Mouse (Mus musculus): ENCODE measurements around the gene Nadsyn1. TPM values are rescaled to one million over a fixed set of nuclear protein-coding genes. Genes with fewer than 3 reads are reported as not detected.
A peak's percentile ranks its signal among the peaks of the same experiment; 100 is the strongest.

The Nadsyn1 gene
- 5.4 and 8.5 TPM in 2 replicates for polyA plus RNA-seq (2015; fragmentation: Nextera tagmentation; extraction: Ambion mirVana)

DNA sequence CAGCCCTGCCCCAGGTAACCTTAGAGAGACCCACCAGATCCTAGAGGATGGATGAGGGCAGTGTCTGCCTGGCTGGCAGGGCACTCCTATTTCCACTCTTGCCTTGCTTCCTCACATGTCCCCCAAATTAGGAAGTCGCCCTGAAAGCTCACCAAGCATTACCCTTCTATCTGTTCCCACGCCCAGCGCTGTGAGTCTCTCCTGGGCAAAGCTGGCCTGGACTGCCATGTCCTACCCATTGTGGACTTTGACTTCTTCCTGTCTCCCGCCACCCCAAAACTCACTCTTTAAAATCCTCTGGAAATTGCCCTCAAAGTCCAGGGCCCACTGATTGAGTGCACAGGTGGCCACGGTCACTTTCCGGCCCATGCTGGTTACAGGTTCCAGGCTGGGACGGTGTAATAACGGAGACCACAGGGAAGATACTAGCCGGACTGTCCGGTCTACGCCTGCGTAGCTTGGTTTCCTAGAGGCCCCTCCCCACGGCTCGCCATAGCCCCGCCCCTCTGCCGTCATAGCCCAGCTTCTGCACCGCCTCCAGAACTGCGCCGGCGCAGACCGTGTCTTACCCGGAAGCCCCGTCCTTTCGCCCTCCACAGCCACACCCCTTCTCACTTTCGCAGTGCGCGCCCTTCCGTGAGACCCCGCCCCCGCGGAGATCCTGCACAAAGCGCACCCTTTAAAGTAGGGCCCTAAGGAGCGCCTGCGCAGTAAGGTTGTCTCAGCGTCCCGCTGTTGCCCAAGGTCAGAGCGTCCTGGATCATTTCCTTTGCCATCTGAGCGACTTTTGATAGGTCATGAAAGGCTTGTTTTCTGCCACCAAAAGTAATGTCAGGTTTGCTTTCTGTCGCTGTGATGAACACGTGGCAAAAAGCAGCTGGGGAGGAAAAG, at the start of gene Nadsyn1, which contains the start of gene Dhcr7:
Gene Nadsyn1 (minus strand): TSS at position 475 of the 891 bp plus-strand sequence.
Gene Dhcr7 (plus strand): TSS at position 771 of the 891 bp plus-strand sequence.
- under 1% methylated on average over 40 of the region's 40 CpGs for WGBS
- no peaks in the 10 kb centered on the region for H3K27me3 ChIP-seq
- H3K9me3 ChIP-seq: no peaks in the 10 kb centered on the region

DNA sequence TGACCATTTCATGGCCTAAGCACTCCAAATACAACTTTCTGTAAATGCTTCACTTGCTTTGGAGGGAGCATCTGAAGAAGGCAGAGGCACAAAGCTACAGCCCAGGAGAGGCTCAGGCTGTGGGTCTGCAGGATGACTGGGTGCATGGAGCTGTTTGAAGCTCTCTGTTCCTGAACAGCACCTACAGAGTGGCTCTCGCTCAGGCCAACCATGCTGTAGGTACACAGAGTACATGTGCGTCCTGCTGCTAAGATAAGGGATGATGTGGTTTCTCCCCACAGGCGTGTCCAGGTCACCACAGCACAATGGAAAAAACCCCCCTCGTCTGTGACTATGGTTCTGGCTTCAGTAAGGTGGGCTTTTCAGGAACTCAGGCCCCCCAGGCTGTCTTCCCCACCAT, 46.2 kb upstream of the Nadsyn1 start:
- Histone ChIP-seq H3K4me3 (no peak overlapping the region), H3K4me2 (no peak overlapping the region), H3K27me3 (no peaks in the 10 kb centered on the region), H3K9ac (no peak overlapping the region), H3K9me3 (0 out of 2 replicates have a peak, but pooled peaks cover 2% of the 10 kb centered on the region), H3K4me1 (replicated peaks) (no peaks in the 10 kb centered on the region), H3K27ac (replicated peaks) (no peak overlapping the region), H3K36me3 (no peaks in the 10 kb centered on the region)
- no peak for ATAC-seq (ENCODE audit: low read depth)
- WGBS: 87% methylated on average over 4 of the region's 4 CpGs

More for the DNA sequence above, at the start of gene Nadsyn1, which contains the start of gene Dhcr7:
- H3K9ac ChIP-seq: peak within 1 kb of the TSS; percentile 81
- peaks cover 17% of the 10 kb centered on the region for H3K4me1 ChIP-seq (replicated peaks)
- peak within 1 kb of the TSS; percentile 65 for H3K4me3 ChIP-seq
- peak; percentile 98 for ATAC-seq (ENCODE audit: low read depth)
- H3K36me3 ChIP-seq: peaks cover 9% of the 10 kb centered on the region
- peak within 1 kb of the TSS; percentile 79 for H3K27ac ChIP-seq (replicated peaks)
- peak within 1 kb of the TSS; percentile 82 for H3K4me2 ChIP-seq

GRCm38 (mm10) chr7:143866538-143866937, 43.9 kb upstream of the Nadsyn1 start, which contains the start of gene Gm498:
Gene Gm498, plus strand, starts transcription at chr7:143866838.
- WGBS: 88% methylated on average over 2 of the region's 2 CpGs
- ATAC-seq (ENCODE audit: low read depth): no peak
- no peak within 1 kb of the TSS for H3K4me2 ChIP-seq

GRCm38 (mm10) chr7:143848768-143849482, 26.3 kb upstream of the Nadsyn1 start:
- WGBS: 90% methylated on average over 8 of the region's 8 CpGs

More at GRCm38 (mm10) chr7:143866538-143866937, 43.9 kb upstream of the Nadsyn1 start, which contains the start of gene Gm498:
- no peaks in the 10 kb centered on the region for H3K36me3 ChIP-seq
- H3K27me3 ChIP-seq: no peaks in the 10 kb centered on the region
- no peak within 1 kb of the TSS for H3K4me3 ChIP-seq
- no peaks in the 10 kb centered on the region for H3K9me3 ChIP-seq
- no peak within 1 kb of the TSS for H3K9ac ChIP-seq
- no peaks in the 10 kb centered on the region for H3K4me1 ChIP-seq (replicated peaks)
- no peak within 1 kb of the TSS for H3K27ac ChIP-seq (replicated peaks)

DNA sequence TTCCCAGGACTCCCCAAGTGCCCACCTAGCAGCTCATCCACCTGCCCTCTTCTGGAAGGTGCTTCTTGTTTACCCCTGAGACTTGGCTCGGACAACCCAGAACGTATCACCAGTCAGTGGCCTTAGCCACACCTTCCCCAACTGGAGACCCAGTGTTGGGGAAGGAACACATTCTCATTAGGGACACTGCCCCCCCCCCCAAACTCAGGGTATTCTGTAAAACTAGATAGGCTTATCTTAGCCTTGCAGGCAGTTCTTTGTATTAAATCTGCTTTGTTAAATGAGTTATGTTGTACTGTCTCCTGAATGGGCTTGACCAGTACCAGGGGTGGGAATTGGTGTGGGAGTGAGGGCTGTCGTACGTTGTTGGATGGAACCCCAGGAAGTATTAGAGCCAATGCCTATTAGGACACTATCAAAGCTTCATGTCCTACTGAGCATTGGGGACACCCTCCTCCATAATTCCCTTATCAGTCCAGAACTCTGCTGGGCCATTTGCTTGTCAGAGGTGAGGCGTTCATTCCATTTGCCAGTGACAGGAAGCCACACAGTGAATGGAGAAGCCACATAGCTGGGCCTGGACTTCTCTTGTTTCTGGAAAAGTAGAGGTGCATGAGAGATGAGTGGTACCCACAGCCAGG, 25.6 kb upstream of the Nadsyn1 start:
- Histone ChIP-seq H3K4me3 (no peak overlapping the region), H3K9me3 (no peaks in the 10 kb centered on the region), H3K36me3 (peaks cover 59% of the 10 kb centered on the region), H3K27me3 (no peaks in the 10 kb centered on the region), H3K4me2 (no peak overlapping the region), H3K4me1 (replicated peaks) (no peaks in the 10 kb centered on the region), H3K27ac (replicated peaks) (no peak overlapping the region), H3K9ac (no peak overlapping the region)
- WGBS: 91% methylated on average over 5 of the region's 5 CpGs
- ATAC-seq (ENCODE audit: low read depth): no peak

More at GRCm38 (mm10) chr7:143848768-143849482, 26.3 kb upstream of the Nadsyn1 start:
- Histone ChIP-seq H3K4me3 (no peak overlapping the region), H3K9ac (no peak overlapping the region), H3K27me3 (no peaks in the 10 kb centered on the region), H3K36me3 (peaks cover 53% of the 10 kb centered on the region), H3K27ac (replicated peaks) (no peak overlapping the region), H3K4me1 (replicated peaks) (no peaks in the 10 kb centered on the region), H3K9me3 (no peaks in the 10 kb centered on the region), H3K4me2 (no peak overlapping the region)
- ATAC-seq (ENCODE audit: low read depth): no peak

DNA sequence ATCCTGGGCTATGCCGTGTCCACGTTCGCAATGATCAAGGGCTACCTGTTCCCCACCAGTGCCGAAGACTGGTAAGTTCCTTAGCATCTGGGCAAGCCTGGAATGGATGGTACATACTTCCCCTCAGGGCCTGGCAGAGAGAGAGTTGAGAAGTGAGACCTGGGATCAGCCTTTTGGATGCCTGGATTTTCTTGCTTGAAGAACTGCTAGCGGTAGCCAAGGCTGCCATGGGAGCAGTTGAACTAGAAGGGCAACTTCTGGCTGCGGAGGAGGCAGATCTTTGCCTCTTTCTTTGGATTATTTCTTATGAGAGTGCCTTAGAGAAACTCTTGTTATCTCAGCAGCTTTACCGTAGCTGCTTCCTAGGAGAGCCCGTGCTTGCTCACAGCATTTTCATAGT, 18.7 kb upstream of the Nadsyn1 start:
- Histone ChIP-seq H3K9ac (no peak overlapping the region), H3K9me3 (no peaks in the 10 kb centered on the region), H3K4me3 (no peak overlapping the region), H3K4me1 (replicated peaks) (no peaks in the 10 kb centered on the region), H3K36me3 (peaks cover 99% of the 10 kb centered on the region), H3K4me2 (no peak overlapping the region), H3K27me3 (no peaks in the 10 kb centered on the region), H3K27ac (replicated peaks) (no peak overlapping the region)
- ATAC-seq (ENCODE audit: low read depth): no peak
- 97% methylated on average over 8 of the region's 8 CpGs for WGBS

DNA sequence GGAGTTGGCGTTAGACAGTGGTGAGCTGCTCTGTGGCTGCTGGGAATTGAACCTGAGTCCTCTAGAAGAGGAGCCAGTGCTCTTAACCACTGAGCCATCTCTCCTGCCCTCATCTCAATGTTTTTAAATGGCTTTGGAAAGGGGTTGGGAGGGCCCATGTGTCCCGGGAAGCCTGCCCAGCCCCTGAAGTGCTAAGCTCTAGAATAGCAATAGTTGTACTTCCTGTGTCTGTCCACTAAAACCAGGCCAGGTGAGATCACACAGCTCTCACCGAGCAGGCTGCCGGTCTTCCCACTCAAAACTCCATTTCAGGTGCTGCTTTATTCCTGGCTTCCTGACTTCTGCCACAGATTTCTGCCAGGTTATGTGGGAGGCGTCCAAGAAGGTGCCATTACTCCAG, 17.5 kb upstream of the Nadsyn1 start:
- 93% methylated on average over 5 of the region's 5 CpGs for WGBS
- H3K27me3 ChIP-seq: no peaks in the 10 kb centered on the region
- no peak for ATAC-seq (ENCODE audit: low read depth)

GRCm38 (mm10) chr7:143837705-143838358, 15.2 kb upstream of the Nadsyn1 start:
- H3K4me3 ChIP-seq: no peak overlapping the region
- no peaks in the 10 kb centered on the region for H3K27me3 ChIP-seq
- H3K9me3 ChIP-seq: no peaks in the 10 kb centered on the region
- H3K36me3 ChIP-seq: peaks cover 64% of the 10 kb centered on the region
- H3K4me1 ChIP-seq (replicated peaks): peaks cover 34% of the 10 kb centered on the region
- H3K9ac ChIP-seq: no peak overlapping the region
- 89% methylated on average over 3 of the region's 3 CpGs for WGBS
- ATAC-seq (ENCODE audit: low read depth): no peak
- no peak overlapping the region for H3K4me2 ChIP-seq
- no peak overlapping the region for H3K27ac ChIP-seq (replicated peaks)

More for the DNA sequence above, 17.5 kb upstream of the Nadsyn1 start:
- Histone ChIP-seq H3K4me3 (no peak overlapping the region), H3K27ac (replicated peaks) (no peak overlapping the region), H3K4me2 (no peak overlapping the region), H3K9me3 (no peaks in the 10 kb centered on the region), H3K36me3 (peaks cover 87% of the 10 kb centered on the region), H3K9ac (no peak overlapping the region), H3K4me1 (replicated peaks) (peaks cover 11% of the 10 kb centered on the region)

DNA sequence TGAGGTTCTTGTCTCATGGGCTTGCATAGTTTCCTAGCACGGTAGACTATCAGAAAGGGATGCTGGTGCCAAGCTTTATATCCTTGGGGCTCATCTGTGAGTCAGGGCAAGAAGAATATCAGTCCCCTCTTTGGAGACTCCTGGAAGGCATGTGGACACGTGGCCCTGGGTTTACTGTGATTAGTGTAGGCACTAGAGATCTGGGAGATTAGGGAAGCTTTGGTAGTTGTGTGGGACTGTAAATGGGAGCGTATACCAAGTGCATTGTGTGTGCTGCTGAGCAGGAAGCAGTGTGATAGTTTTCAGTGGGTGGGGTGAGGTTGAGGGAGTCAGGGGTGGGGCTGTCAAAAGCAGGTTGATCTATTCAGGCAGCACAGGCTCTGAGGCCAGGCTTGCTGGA, 12.3 kb upstream of the Nadsyn1 start:
- Histone ChIP-seq H3K9me3 (no peaks in the 10 kb centered on the region), H3K9ac (no peak overlapping the region), H3K4me1 (replicated peaks) (peaks cover 59% of the 10 kb centered on the region), H3K27me3 (no peaks in the 10 kb centered on the region), H3K27ac (replicated peaks) (no peak overlapping the region), H3K36me3 (peaks cover 36% of the 10 kb centered on the region), H3K4me2 (no peak overlapping the region), H3K4me3 (no peak overlapping the region)
- 82% methylated on average over 3 of the region's 3 CpGs for WGBS
- ATAC-seq (ENCODE audit: low read depth): no peak

- Histone ChIP-seq H3K4me3 (no peak overlapping the region), H3K9me3 (no peaks in the 10 kb centered on the region), H3K4me2 (no peak overlapping the region), H3K4me1 (replicated peaks) (peaks cover 59% of the 10 kb centered on the region), H3K27me3 (no peaks in the 10 kb centered on the region), H3K27ac (replicated peaks) (no peak overlapping the region), H3K36me3 (peaks cover 29% of the 10 kb centered on the region), H3K9ac (no peak overlapping the region)
- no peak for ATAC-seq (ENCODE audit: low read depth)
- 99% methylated on average over 2 of the region's 2 CpGs for WGBS
These were observed 11.7 kb upstream of the Nadsyn1 start for GRCm38 (mm10) chr7:143834316-143834715.

DNA sequence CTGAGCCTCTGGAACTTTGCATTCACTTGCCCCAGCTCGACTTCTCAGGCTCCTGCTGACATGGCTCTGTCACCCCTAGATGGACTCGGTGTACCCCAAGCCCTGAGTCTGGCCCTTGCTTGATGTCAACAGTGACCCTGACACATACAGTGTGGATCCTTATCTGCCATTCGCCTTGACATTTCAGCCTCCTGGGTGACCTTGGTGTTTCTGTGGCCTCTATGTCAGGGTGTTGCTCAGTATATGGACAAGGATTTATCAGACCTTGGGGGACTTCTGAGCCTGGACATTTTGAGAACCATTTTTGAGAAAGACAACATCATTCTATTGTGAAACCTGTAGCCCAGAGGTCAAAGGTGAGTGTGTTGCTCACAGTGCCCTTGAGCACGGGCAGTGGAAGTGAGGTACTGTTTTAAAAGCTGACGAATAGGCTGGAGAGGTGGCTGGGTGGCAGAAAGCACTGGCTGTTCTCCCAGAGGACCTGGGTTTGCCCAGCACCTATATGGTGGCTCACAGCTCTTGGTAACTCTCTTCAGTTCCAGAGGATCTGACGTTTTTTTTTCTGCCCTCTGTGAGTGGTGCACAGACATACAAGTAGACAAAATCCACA, 11.0 kb upstream of the Nadsyn1 start:
- Histone ChIP-seq H3K4me1 (replicated peaks) (peaks cover 59% of the 10 kb centered on the region), H3K27me3 (no peaks in the 10 kb centered on the region), H3K9me3 (no peaks in the 10 kb centered on the region), H3K36me3 (peaks cover 24% of the 10 kb centered on the region), H3K27ac (replicated peaks) (no peak overlapping the region), H3K9ac (0 out of 2 replicates have a peak overlapping the region, but pooled peaks have one; percentile 17), H3K4me2 (no peak overlapping the region), H3K4me3 (no peak overlapping the region)
- no peak for ATAC-seq (ENCODE audit: low read depth)
- WGBS: 84% methylated on average over 6 of the region's 6 CpGs
